Comparison of ENCODE assay signal across 21 mouse cellular contexts in the genomic region with DNA sequence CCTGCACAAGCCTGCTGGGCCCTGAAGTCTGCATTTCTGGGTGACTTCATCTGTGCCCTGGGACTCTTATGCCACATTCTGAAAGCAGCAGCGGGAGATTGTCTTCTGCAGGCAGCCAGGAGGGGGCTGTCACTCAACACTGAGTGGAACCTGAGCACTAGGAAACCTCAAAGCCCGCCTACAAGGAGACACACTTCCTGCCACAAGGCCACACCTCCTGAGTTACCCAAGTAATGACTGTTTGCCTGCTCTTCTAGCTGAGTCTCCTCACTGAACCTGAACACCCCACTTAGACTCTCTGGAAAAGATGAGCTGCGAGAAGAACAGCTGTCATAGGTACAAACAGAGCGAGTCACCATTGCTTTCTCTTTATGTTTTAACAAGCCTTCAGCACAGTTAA. TPM values are rescaled to one million over a fixed set of nuclear protein-coding genes. Genes with fewer than 3 reads are reported as not detected.
DNase-seq lines count a peak whose midpoint lies in the region; ATAC-seq and TF ChIP-seq lines count a peak whose summit lies in the region.
"Not testable (repeated sequence)": the region's sequence is repeated elsewhere in the genome, so short reads cannot be mapped to it uniquely, and the experiment has no call there.
"Had no signal": no experiment of that assay in that cellular context is flagged by ENCODE, and none has a peak within 500 bp of the region (broad histone marks: within the 10 kb centered on the region; RNA-seq: fewer than 3 reads in every experiment).

No protein-coding gene starts in this region.

- not testable (repeated sequence) for H3K27me3 ChIP-seq in heart, postnatal 0 days (ENCODE audit: control insufficient read depth, insufficient read depth, low read length); thymus, adult 2 months (ENCODE audit: control insufficient read depth, insufficient read depth, low read length)

- 34% methylated on average over 4 of the region's 4 CpGs for WGBS in heart, postnatal 0 days
- 6% methylated on average over 4 of the region's 4 CpGs for WGBS in thymus, adult 2 months

- H3K9ac ChIP-seq in heart, postnatal 0 days (replicated peaks; ENCODE audit: low read depth, low read length), result not testable (repeated sequence)

- not testable (repeated sequence) for TF ChIP-seq POLR2A in thymus, adult 2 months (IDR thresholded peaks at IDR 0.05; ENCODE audit: control insufficient read depth, extremely low read depth, insufficient read depth, low read length, poor library complexity)

- H3K4me1 ChIP-seq in heart, postnatal 0 days (ENCODE audit: control insufficient read depth, insufficient read depth); thymus, adult 2 months (replicated peaks; ENCODE audit: control insufficient read depth, insufficient read depth, low read length): not testable (repeated sequence)

- not testable (repeated sequence) for H3K36me3 ChIP-seq in heart, postnatal 0 days (replicated peaks; ENCODE audit: control insufficient read depth, insufficient read depth, low read length); thymus, adult 2 months (ENCODE audit: control insufficient read depth, insufficient read depth, low read length)

- peak; percentile 63 for ATAC-seq in CD4-positive, CD25-positive, alpha-beta regulatory T cell, adult 4 months
- ATAC-seq in heart, postnatal 0 days (ENCODE audit: insufficient read depth, low read depth), result not testable (repeated sequence)

- not testable (repeated sequence) for TF ChIP-seq CTCF in heart, postnatal 0 days (IDR thresholded peaks at IDR 0.05; ENCODE audit: low read depth); thymus, adult 2 months (IDR thresholded peaks at IDR 0.05; ENCODE audit: borderline replicate concordance, control insufficient read depth, extremely low read depth, insufficient read depth, low read length, poor library complexity)

- TF ChIP-seq EP300 in heart, postnatal 0 days (IDR thresholded peaks at IDR 0.05; ENCODE audit: low read depth), result not testable (repeated sequence)

- H3K4me3 ChIP-seq in heart, postnatal 0 days (ENCODE audit: low read depth, low read length); thymus, adult 2 months (ENCODE audit: control insufficient read depth, insufficient read depth, low read length): not testable (repeated sequence)

- not testable (repeated sequence) for H3K27ac ChIP-seq in heart, postnatal 0 days (ENCODE audit: low read depth); thymus, adult 2 months (ENCODE audit: control insufficient read depth, insufficient read depth, low read length)

- H3K4me2 ChIP-seq in heart, postnatal 0 days (ENCODE audit: low read depth, low read length), result not testable (repeated sequence)

- DNase-seq in ZHBTc4 (ENCODE audit: low read depth, low spot score), result peak; percentile 7
- DNase-seq in heart, postnatal 0 days (ENCODE audit: low spot score), result peak; percentile 24
- peak; percentile 21 for DNase-seq in lung, postnatal 36 days
- peak; percentile 34 to 49 for DNase-seq in natural killer cell, adult 2 months (ENCODE audit: low spot score in 2 of 2)
- peak; percentile 34 for DNase-seq in thymus, adult 2 months
- DNase-seq in thymus, postnatal 4 days, result peak; percentile 25

- H3K9me3 ChIP-seq in heart, postnatal 0 days (replicated peaks; ENCODE audit: control insufficient read depth, low read length), result not testable (repeated sequence)

RNA-seq across cellular contexts. Expression of a gene that starts 33.6 kb away (rescaled TPM):
- not detected for polyA plus RNA-seq in CD4-positive, CD25-positive, alpha-beta regulatory T cell, adult 4 months (2017; shearing (Covaris generic))
- 0.81 TPM in 1 of 2 replicates, not detected in the other for total RNA-seq in heart, postnatal 0 days (2014; rRNA removed; ENCODE audit: low replicate concordance)
- 0.16 and 0.18 TPM in 2 replicates for polyA plus RNA-seq in heart, postnatal 0 days (2015; fragmentation: Nextera tagmentation; extraction: Ambion mirVana)
- polyA plus RNA-seq in thymus, adult 2 months (2012; rRNA removed), result 0.19 TPM in 1 of 2 replicates, not detected in the other
- total RNA-seq: adrenal gland, adult 8-10 months; forebrain, postnatal 0 days; gastrocnemius, postnatal 14 days; layer of hippocampus, postnatal 10 days; midbrain, postnatal 0 days; neutrophil, adult 5-6 weeks had no signal
- polyA plus RNA-seq: forebrain, embryonic 11.5 days; forebrain, postnatal 0 days; heart, adult 2 months; heart, embryonic 13.5 days; hindbrain, embryonic 13.5 days; kidney, adult 2 months; kidney, postnatal 0 days; liver, embryonic 13.5 days; midbrain, embryonic 11.5 days; midbrain, postnatal 0 days had no signal
